Mouse (Mus musculus) heart, adult 8-10 months (tissue): ENCODE measurements around the gene Tpk1. TPM values are rescaled to one million over a fixed set of nuclear protein-coding genes. Genes with fewer than 3 reads are reported as not detected.
"Not testable (repeated sequence)": the region's sequence is repeated elsewhere in the genome, so short reads cannot be mapped to it uniquely, and the experiment has no call there.

Experiments used
- DNase-seq: peaks from one replicate; pipeline ENCODE4 v3.0.0; 2022; ENCODE audit warnings: low spot score
- total RNA-seq, 4 experiments: library from RNA; stranded (reverse); gene quantifications; 2 replicates each; pipeline ENCODE4 v1.2.4; 2022

The Tpk1 gene
- total RNA-seq, 4 experiments from 2014 or later = 1.2 to 4.0 (median 2.4) TPM

DNA sequence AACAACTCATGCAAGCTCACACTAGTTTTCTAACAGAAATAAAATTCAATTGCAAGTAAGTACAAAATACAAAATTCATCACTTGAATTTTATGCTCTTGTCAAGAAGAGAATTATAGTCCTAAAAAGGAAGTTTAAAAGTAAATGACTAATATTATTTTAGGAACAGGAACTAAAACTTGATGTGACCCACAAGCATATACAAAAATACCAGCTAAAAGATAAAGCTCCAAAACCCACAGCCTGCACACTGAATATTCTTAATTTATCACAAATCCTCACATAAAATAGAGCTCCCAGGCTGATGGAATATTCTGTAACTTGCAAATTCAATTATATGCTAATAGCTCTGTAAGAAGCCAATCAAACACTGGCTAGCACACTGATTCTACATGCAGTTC lies 25.5 kb downstream of the Tpk1 start:
- no peak for DNase-seq

DNA sequence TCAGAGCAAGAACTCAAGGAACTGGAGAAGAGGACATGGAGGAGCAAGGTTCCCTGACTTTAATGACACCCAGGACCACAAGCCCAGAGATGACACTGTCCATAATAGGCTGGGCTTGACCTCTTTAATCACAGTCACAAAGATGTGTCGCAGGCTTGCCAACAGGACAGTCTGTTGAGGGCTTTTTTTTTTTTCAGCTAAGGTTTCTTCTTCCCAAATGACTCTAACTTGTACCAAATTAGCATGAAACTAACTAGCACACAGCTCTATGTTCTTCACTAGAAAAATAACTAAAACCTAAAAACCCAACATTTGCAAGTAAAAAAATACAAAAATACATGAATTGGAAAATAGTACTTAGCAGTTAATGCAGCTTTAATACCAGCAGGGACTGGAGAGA lies 27.2 kb downstream of the Tpk1 start:
- DNase-seq = no peak

- DNase-seq = no peak
Measured at GRCm38 (mm10) chr6:43638119-43638518, 28.0 kb downstream of the Tpk1 start.

GRCm38 (mm10) chr6:43636980-43637638 lies 29.0 kb downstream of the Tpk1 start:
- no peak for DNase-seq

DNA sequence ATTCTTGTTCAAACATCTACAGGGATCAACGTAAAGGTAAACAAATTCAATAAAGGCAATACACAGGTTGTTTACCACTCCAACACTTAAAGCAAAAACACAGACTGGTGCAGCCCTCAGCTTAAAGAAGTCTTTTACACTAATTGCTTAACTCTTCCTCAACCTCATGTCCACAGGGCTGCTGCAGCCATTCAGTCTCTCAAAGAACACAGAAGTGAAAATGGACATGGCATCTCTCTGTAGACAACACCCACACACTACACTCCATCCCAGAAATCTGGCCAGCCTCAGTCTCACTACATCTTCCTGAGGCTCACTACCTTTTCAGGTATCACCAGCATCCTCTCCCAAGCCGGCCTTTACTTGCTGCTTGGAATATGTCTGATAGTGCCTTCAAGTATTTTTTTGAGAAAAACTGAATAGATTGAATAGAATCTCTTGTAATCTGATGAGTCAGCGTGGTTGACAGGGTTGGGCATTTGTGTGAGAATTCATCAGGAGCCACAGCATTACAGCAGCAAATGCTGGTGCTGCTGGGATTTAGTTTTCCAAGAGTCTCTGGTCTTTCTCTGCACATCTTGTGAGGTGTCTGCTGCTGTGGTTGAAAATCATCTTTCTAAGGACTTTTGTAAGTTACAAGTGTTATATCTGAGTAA lies 32.6 kb downstream of the Tpk1 start:
- no peak for DNase-seq

DNA sequence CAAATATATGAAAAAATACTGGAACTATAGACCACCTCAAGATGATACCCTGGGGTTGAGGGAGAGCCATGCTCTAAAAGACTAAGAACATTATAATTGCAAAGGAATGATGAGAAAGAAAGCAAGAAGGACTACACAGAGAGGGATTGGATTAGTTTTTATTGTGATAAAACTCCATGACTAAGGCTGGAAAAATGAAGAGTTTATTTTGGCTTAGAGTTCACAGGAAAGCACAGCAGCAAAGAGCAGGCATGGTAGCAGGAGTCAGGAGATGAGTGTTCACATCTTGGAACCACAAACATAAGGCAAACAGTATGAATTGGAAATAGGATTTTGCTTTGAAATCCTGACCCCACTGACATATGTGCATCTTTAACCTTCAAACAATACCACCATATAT lies 33.2 kb downstream of the Tpk1 start:
- no peak for DNase-seq

DNA sequence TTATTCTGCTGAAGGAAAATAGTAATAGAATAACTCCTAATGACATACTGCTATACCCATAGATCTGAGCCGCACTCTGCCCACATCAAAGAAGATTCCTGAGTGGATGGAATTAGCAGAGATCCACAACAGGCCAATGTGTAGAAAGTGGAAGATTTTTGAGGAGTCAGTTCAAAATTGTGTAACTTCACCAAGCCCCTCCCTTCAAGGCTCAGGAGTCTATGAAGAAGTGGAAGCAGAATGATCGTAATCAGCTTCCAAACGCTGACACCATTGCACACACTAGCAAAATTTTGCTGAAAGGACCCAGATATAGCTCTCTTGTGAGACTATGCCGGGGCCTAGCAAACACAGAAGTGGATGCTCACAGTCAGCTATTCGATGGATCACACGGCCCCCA lies 42.6 kb downstream of the Tpk1 start:
- DNase-seq = not testable (repeated sequence)

DNA sequence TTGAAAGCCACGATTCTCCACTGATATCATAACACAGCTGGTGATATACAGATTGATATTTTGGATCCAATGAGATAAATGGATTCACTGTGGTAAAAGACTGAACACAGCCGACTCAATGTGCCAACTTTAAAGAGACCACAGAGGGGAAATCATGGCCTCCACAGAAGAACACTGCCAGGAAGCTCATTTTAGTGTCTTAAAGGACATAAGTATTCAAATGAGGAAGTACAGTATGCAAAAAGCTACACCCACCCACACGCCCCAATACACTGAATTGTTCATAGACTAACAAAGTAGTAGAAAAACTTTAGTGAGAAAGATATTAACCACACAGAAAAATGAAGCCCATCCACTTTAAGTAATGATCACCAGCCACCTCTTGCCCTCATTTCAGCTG lies 46.8 kb downstream of the Tpk1 start:
- DNase-seq = no peak

GRCm38 (mm10) chr6:43611770-43612169 lies 54.3 kb downstream of the Tpk1 start:
- no peak for DNase-seq

- DNase-seq = no peak
Measured at GRCm38 (mm10) chr6:43590841-43591541, 75.1 kb downstream of the Tpk1 start.

DNA sequence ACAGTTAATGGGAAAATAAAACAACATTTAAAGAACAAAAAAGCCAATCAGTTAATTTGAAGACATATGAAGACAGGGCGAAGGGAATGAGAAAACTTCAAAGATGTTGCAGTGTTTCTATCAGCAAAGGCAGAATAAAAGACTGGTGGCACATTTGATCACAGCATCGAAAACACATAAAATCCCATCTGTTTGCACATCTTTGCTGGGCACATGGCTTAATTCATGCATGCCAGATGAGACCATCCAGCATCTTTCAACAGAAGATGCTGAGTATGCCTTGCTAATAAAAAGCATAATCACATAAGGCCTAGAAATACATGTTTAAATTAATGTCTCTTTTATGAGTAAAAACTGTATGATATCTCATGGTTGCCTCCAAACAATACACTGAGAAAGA lies 80.8 kb downstream of the Tpk1 start:
- DNase-seq = no peak

- DNase-seq = no peak
Measured at GRCm38 (mm10) chr6:43581809-43582208, 84.3 kb downstream of the Tpk1 start.

DNA sequence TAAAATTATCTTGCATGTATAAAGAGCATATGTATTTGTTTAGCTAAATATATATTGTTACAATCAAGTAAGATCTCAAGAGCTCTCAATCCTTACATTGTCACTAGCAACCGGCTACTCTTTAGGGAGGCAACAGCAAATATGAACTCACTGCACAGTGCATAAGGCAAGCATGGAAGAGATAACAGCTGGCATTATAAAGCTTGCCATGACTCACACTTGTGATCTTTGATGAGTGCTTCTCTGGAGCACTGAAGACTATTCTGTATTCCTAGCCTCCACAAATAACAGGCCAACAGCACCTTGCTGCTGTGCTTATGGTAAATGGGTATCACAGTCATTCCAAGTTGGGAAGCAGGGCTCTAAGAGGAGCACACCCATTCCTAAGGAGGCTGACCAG lies 98.2 kb downstream of the Tpk1 start:
- no peak for DNase-seq

DNA sequence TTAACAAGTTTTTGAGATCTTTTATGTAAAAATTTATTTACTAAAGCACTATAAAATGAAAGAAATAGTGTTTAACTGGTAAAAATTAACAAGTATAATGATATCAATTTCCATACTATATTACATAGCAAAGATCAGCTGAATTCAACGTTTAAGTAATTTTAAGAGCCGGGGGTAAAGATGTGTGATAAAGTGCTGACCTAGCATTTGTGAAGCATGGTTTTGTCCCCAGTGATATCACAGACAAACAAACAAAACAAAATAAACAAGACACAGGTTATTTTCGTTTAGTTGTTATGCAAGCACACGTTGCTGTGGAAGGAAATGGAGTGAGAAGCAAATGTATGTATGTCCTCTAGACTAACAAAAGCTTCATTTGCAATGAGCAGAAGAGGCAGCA lies 103.6 kb downstream of the Tpk1 start:
- DNase-seq = no peak

GRCm38 (mm10) chr6:43551410-43551809 lies 114.7 kb downstream of the Tpk1 start:
- DNase-seq = no peak

DNA sequence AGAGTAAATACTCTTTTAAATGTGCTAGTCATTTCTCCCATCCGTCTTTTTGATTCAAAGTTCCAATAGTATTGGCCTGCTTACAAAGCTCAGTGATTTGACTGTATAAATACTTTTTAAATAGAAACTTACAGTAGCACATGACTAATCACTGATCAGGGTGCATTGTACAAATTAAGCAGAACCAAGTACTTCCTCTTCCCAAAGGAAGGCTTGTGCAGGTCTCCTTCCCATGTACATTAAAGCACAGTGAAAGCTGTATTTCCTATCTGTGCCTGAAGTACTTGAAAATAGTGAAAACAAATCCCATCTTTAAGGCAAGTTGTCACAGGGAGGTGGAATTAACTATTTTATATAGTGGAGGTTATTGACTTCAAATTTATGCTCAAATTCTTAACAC lies 119.5 kb downstream of the Tpk1 start:
- no peak for DNase-seq

- no peak for DNase-seq
Measured at GRCm38 (mm10) chr6:43537252-43537870, 128.7 kb downstream of the Tpk1 start.

- no peak for DNase-seq
Measured at GRCm38 (mm10) chr6:43535459-43535858, 130.6 kb downstream of the Tpk1 start.

- DNase-seq = no peak
Measured at GRCm38 (mm10) chr6:43533323-43533722, 132.8 kb downstream of the Tpk1 start.

GRCm38 (mm10) chr6:43532822-43533221 lies 133.3 kb downstream of the Tpk1 start:
- DNase-seq = no peak

DNA sequence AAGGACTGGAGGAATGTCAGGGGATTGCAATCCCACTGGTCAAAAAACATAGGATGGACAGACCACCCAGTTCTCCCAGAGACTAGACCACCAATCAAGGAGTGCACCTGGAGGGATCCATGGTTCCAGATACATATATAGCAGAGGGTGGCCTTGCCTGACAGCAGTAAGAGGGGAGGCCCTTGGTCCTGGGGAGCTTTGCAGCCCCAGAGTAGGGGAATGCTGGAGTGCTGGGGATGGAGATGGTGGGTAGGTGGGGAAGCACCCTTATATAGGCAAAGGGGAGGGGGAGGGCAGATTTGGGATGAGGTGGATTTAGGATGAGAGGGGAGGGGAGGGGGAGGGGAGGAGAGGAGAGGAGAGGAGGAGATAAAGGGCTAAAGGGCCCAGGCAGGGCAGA lies 134.1 kb downstream of the Tpk1 start:
- no peak for DNase-seq

DNA sequence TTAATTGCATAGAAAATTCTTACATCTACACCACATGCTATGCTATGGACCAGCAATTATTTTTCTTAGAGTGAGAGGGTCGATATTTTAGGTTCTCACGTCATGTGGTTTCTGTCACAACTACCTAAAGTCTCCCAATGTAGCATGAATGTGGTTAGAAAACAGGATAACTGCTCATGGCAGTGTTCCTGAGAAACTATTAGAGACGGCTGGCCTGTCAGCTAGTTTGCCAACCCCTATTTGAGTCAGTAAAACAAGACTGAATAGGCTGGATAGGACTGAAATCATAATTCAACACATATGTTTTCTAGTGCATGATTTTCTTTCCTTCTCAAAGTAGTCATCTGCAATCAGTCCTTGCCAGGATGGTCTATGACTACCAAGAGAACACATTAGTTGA lies 137.1 kb downstream of the Tpk1 start:
- no peak for DNase-seq

GRCm38 (mm10) chr6:43525028-43525427 lies 141.1 kb downstream of the Tpk1 start:
- no peak for DNase-seq
